Mouse (Mus musculus) lung, embryonic 16.5 days (tissue): ENCODE results near the gene L3mbtl3. TPM values are rescaled to one million over a fixed set of nuclear protein-coding genes. Genes with fewer than 3 reads are reported as not detected.

Source experiments
- ATAC-seq: fragments of 200-750 bp; cut with Nextera tagmentation; 2 replicates; pipeline ENCODE4 v1.8.0; 2017; ENCODE audit warnings: low read depth, mild to moderate bottlenecking, moderate library complexity
- H3K27ac ChIP-seq: fragments of 300-500 bp; sonication (generic); 2 replicates; pipeline ENCODE4 v1.5.1; 2014; ENCODE audit warnings: mild to moderate bottlenecking, control low read depth, low read length
- H3K27me3 ChIP-seq: fragments of 300-500 bp; sonication (generic); 2 replicates; pipeline ENCODE4 v1.6.1; 2014; ENCODE audit warnings: low read depth, low read length, mixed read lengths; ENCODE audit not compliant: control insufficient read depth, insufficient read depth
- H3K36me3 ChIP-seq: fragments of 300-500 bp; sonication (generic); 2 replicates; pipeline ENCODE4 v1.6.1; 2014; ENCODE audit warnings: low read length; ENCODE audit not compliant: control insufficient read depth, insufficient read depth
- H3K4me1 ChIP-seq: fragments of 300-500 bp; sonication (generic); replicated peaks from 2 replicates; pipeline ENCODE4 v1.6.1; 2014; ENCODE audit warnings: low read length, mixed read lengths; ENCODE audit not compliant: control insufficient read depth, insufficient read depth
- H3K4me2 ChIP-seq: fragments of 300-500 bp; sonication (generic); 2 replicates; pipeline ENCODE4 v1.6.1; 2014; ENCODE audit warnings: low read depth, low read length, control low read depth
- H3K4me3 ChIP-seq: fragments of 300-500 bp; sonication (generic); 2 replicates; pipeline ENCODE4 v1.5.1; 2014; ENCODE audit warnings: mild to moderate bottlenecking, low read length, control low read depth
- H3K9ac ChIP-seq: fragments of 300-500 bp; sonication (generic); 2 replicates; pipeline ENCODE4 v1.6.1; 2014; ENCODE audit warnings: low read length, control low read depth
- H3K9me3 ChIP-seq: fragments of 300-500 bp; sonication (generic); 2 replicates; pipeline ENCODE4 v1.6.1; 2016; ENCODE audit warnings: low read length; ENCODE audit not compliant: control insufficient read depth
- WGBS: fragments of 180-500 bp; shearing (Covaris S2); extraction: QIAGEN DNeasy Blood & Tissue Kit; methylation state at CpG from one replicate; pipeline ENCODE4 v1.1.7; 2014; 5-methylcytosine and 5-hydroxymethylcytosine counted together
- polyA plus RNA-seq: library from polyadenylated mRNA; unstranded; fragments of >200 nt; fragmentation: Nextera tagmentation; extraction: Ambion mirVana; gene quantifications from 2 replicates; pipeline ENCODE4 v1.2.1, GENCODE M21; 2015

The L3mbtl3 gene
- polyA plus RNA-seq, 1 experiment from 2014 or later, result 13.5 TPM

GRCm38 (mm10) chr10:26372940-26373931 is 2.5 kb downstream of the L3mbtl3 start:
- under 1% methylated on average over 51 of the region's 51 CpGs for WGBS
- ATAC-seq, result peak; percentile 29
- H3K27ac ChIP-seq, result peak overlapping the region; percentile 96

GRCm38 (mm10) chr10:26371416-26371815 is 4.4 kb downstream of the L3mbtl3 start:
- no peak overlapping the region for H3K4me2 ChIP-seq
- H3K27me3 ChIP-seq, result no peaks in the 10 kb centered on the region
- no peak overlapping the region for H3K4me3 ChIP-seq
- H3K4me1 ChIP-seq, result peaks cover 5% of the 10 kb centered on the region
- no peaks in the 10 kb centered on the region; the same call in 1 of the 2 replicates for H3K36me3 ChIP-seq
- no peak for ATAC-seq
- H3K9ac ChIP-seq, result no peak overlapping the region
- no peaks in the 10 kb centered on the region for H3K9me3 ChIP-seq
- H3K27ac ChIP-seq, result no peak overlapping the region
- WGBS, result 64% methylated on average over 7 of the region's 7 CpGs

More at GRCm38 (mm10) chr10:26372940-26373931, 2.5 kb downstream of the L3mbtl3 start:
- H3K9ac ChIP-seq, result peak overlapping the region; percentile 91
- no peaks in the 10 kb centered on the region; the same call in 1 of the 2 replicates for H3K36me3 ChIP-seq
- no peaks in the 10 kb centered on the region for H3K9me3 ChIP-seq
- peaks cover 5% of the 10 kb centered on the region for H3K4me1 ChIP-seq
- no peaks in the 10 kb centered on the region for H3K27me3 ChIP-seq
- H3K4me3 ChIP-seq, result peak overlapping the region; percentile 94
- peak overlapping the region; percentile 82 for H3K4me2 ChIP-seq

GRCm38 (mm10) chr10:26364942-26365341 is 10.8 kb downstream of the L3mbtl3 start:
- Histone ChIP-seq H3K9ac (no peak overlapping the region), H3K4me1 (0 out of 2 replicates have a peak, but pooled peaks cover 5% of the 10 kb centered on the region), H3K27me3 (no peaks in the 10 kb centered on the region), H3K36me3 (no peaks in the 10 kb centered on the region; the same call in 1 of the 2 replicates), H3K27ac (no peak overlapping the region), H3K4me2 (no peak overlapping the region), H3K4me3 (no peak overlapping the region), H3K9me3 (no peaks in the 10 kb centered on the region)
- no peak for ATAC-seq
- WGBS, result 86% methylated on average over 2 of the region's 2 CpGs

GRCm38 (mm10) chr10:26364326-26364856 is 11.4 kb downstream of the L3mbtl3 start:
- no peaks in the 10 kb centered on the region; the same call in 1 of the 2 replicates for H3K36me3 ChIP-seq
- 47% methylated on average over 8 of the region's 8 CpGs for WGBS
- H3K4me3 ChIP-seq, result no peak overlapping the region
- H3K4me2 ChIP-seq, result no peak overlapping the region
- H3K27me3 ChIP-seq, result no peaks in the 10 kb centered on the region
- no peak overlapping the region for H3K27ac ChIP-seq
- 0 out of 2 replicates have a peak, but pooled peaks cover 5% of the 10 kb centered on the region for H3K4me1 ChIP-seq
- H3K9me3 ChIP-seq, result no peaks in the 10 kb centered on the region
- H3K9ac ChIP-seq, result no peak overlapping the region
- no peak for ATAC-seq

GRCm38 (mm10) chr10:26363605-26364004 is 12.2 kb downstream of the L3mbtl3 start:
- Histone ChIP-seq H3K4me2 (no peak overlapping the region), H3K27me3 (no peaks in the 10 kb centered on the region), H3K36me3 (no peaks in the 10 kb centered on the region; the same call in 1 of the 2 replicates), H3K4me1 (0 out of 2 replicates have a peak, but pooled peaks cover 5% of the 10 kb centered on the region), H3K9me3 (no peaks in the 10 kb centered on the region), H3K4me3 (no peak overlapping the region), H3K27ac (no peak overlapping the region), H3K9ac (no peak overlapping the region)
- no peak for ATAC-seq
- WGBS, result 20% methylated on average over 3 of the region's 3 CpGs

GRCm38 (mm10) chr10:26358798-26359197 is 17.0 kb downstream of the L3mbtl3 start:
- ATAC-seq, result no peak
- Histone ChIP-seq H3K27me3 (no peaks in the 10 kb centered on the region), H3K36me3 (0 out of 2 replicates have a peak, but pooled peaks cover 3% of the 10 kb centered on the region), H3K4me2 (no peak overlapping the region), H3K4me1 (no peaks in the 10 kb centered on the region), H3K9ac (no peak overlapping the region), H3K9me3 (no peaks in the 10 kb centered on the region), H3K4me3 (no peak overlapping the region), H3K27ac (no peak overlapping the region)
- WGBS, result 56% methylated on average over 6 of the region's 6 CpGs

- Histone ChIP-seq H3K27ac (no peak overlapping the region), H3K4me2 (no peak overlapping the region), H3K27me3 (no peaks in the 10 kb centered on the region), H3K4me1 (no peaks in the 10 kb centered on the region), H3K9ac (no peak overlapping the region), H3K9me3 (no peaks in the 10 kb centered on the region), H3K36me3 (0 out of 2 replicates have a peak, but pooled peaks cover 3% of the 10 kb centered on the region), H3K4me3 (no peak overlapping the region)
- 79% methylated on average over 5 of the region's 5 CpGs for WGBS
- ATAC-seq, result no peak
Measured at GRCm38 (mm10) chr10:26358231-26358630, 17.5 kb downstream of the L3mbtl3 start.

- no peak overlapping the region for H3K27ac ChIP-seq
- H3K9me3 ChIP-seq, result no peaks in the 10 kb centered on the region
- H3K4me2 ChIP-seq, result no peak overlapping the region
- no peaks in the 10 kb centered on the region for H3K27me3 ChIP-seq
- peaks cover 9% of the 10 kb centered on the region for H3K36me3 ChIP-seq
- ATAC-seq, result no peak
- no peak overlapping the region for H3K9ac ChIP-seq
- no peaks in the 10 kb centered on the region for H3K4me1 ChIP-seq
- H3K4me3 ChIP-seq, result no peak overlapping the region
- WGBS, result 63% methylated on average over 4 of the region's 4 CpGs
Measured at GRCm38 (mm10) chr10:26353781-26354180, 22.0 kb downstream of the L3mbtl3 start.

- ATAC-seq, result no peak
- no peaks in the 10 kb centered on the region for H3K27me3 ChIP-seq
- no peak overlapping the region for H3K27ac ChIP-seq
- H3K9me3 ChIP-seq, result no peaks in the 10 kb centered on the region
- H3K36me3 ChIP-seq, result peaks cover 10% of the 10 kb centered on the region
- no peak overlapping the region for H3K4me2 ChIP-seq
- no peak overlapping the region for H3K4me3 ChIP-seq
- H3K9ac ChIP-seq, result no peak overlapping the region
- whole genome bisulfite sequencing, result 85% methylated on average over 7 of the region's 7 CpGs
- H3K4me1 ChIP-seq, result no peaks in the 10 kb centered on the region
Measured at GRCm38 (mm10) chr10:26351129-26351738, 24.5 kb downstream of the L3mbtl3 start.
